Mouse (Mus musculus): Measurements from ENCODE around the gene Hspa1l. TPM values are rescaled to one million over a fixed set of nuclear protein-coding genes. Genes with fewer than 3 reads are reported as not detected.
"Not testable (repeated sequence)": the region's sequence is repeated elsewhere in the genome, so short reads cannot be mapped to it uniquely, and the experiment has no call there.

Hspa1l gene
- polyA plus RNA-seq, 1 experiment: 0.58 TPM

- Histone ChIP-seq H3K4me3 (ENCODE audit: insufficient read depth, low read depth, low read length) (peak within 1 kb of the TSS; percentile 68), H3K27ac (ENCODE audit: insufficient read depth, low read depth, low read length) (peak within 1 kb of the TSS; percentile 98)
- TF ChIP-seq POLR2A (IDR thresholded peaks at IDR 0.05; ENCODE audit: low read depth, low read length): peak; percentile 51
- not testable (repeated sequence) for H3K36me3 ChIP-seq (ENCODE audit: control insufficient read depth, insufficient read depth, low read length); H3K4me1 ChIP-seq (ENCODE audit: control insufficient read depth, insufficient read depth, low read length); H3K27me3 ChIP-seq (replicated peaks; ENCODE audit: control insufficient read depth, insufficient read depth, low read length)
- peak; percentile 96 for DNase-seq
- WGBS: under 1% methylated on average over 29 of the region's 32 CpGs
Observed at GRCm38 (mm10) chr17:34959130-34959778, 13.2 kb upstream of the Hspa1l start, which contains the start of gene Hspa1b. Gene Hspa1b, minus strand, starts transcription at chr17:34959238.

DNA sequence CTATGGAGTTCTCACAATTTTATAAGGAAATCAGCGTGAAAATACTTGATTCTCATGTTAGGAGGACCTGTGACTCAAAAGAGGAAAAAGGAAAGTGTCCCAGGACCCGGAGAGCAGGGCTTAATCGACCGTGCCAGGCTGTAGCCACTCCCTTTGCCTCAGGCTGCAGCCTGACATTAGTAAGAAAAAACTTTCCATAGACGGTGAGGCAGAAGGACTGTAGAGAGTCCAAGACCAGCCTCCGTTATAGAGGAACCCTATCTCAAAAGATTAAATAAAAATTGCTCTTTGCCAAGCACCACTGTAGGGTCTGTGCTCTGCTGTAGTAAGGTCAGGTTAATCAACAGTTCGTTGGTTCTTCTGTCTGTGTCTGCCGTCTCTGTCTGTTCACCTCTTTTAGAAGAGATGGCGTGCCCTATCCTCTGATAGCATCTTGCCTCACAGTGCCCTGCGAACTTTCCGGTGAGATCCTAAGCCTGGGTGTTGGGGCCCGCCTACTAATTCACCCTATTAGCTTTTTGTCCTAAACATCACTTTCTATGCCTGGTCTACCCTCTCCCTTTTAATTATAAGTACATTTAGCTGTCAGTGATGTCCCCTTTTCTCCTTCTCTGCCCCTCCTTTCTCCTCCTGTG, 12.5 kb upstream of the Hspa1l start:
- peak overlapping the region; percentile 24 for H3K4me3 ChIP-seq (ENCODE audit: insufficient read depth, low read depth, low read length)
- peaks cover 6% of the 10 kb centered on the region; the same call in 1 of the 2 replicates for H3K4me1 ChIP-seq (ENCODE audit: control insufficient read depth, insufficient read depth, low read length)
- DNase-seq: peak; percentile 84
- TF ChIP-seq CTCF (conservative IDR thresholded peaks at IDR 0.05; ENCODE audit: insufficient read depth, insufficient read length, low read depth, low read length): no peak
- no peak for TF ChIP-seq POLR2A (IDR thresholded peaks at IDR 0.05; ENCODE audit: low read depth, low read length)
- 7% methylated on average over 12 of the region's 12 CpGs for WGBS
- H3K27ac ChIP-seq (ENCODE audit: insufficient read depth, low read depth, low read length): peak overlapping the region; percentile 98
- no peaks in the 10 kb centered on the region for H3K27me3 ChIP-seq (replicated peaks; ENCODE audit: control insufficient read depth, insufficient read depth, low read length)
- H3K36me3 ChIP-seq (ENCODE audit: control insufficient read depth, insufficient read depth, low read length): no peaks in the 10 kb centered on the region

GRCm38 (mm10) chr17:34960702-34961493, 11.6 kb upstream of the Hspa1l start:
- Histone ChIP-seq H3K4me1 (ENCODE audit: control insufficient read depth, insufficient read depth, low read length) (peaks cover 9% of the 10 kb centered on the region; the same call in 1 of the 2 replicates), H3K4me3 (ENCODE audit: insufficient read depth, low read depth, low read length) (no peak overlapping the region), H3K36me3 (ENCODE audit: control insufficient read depth, insufficient read depth, low read length) (no peaks in the 10 kb centered on the region), H3K27me3 (replicated peaks; ENCODE audit: control insufficient read depth, insufficient read depth, low read length) (no peaks in the 10 kb centered on the region), H3K27ac (ENCODE audit: insufficient read depth, low read depth, low read length) (peak overlapping the region; percentile 83; the same call in 1 of the 2 replicates)
- peak; percentile 60 for DNase-seq
- TF ChIP-seq POLR2A (IDR thresholded peaks at IDR 0.05; ENCODE audit: low read depth, low read length) (no peak), CTCF (conservative IDR thresholded peaks at IDR 0.05; ENCODE audit: insufficient read depth, insufficient read length, low read depth, low read length) (no peak)

DNA sequence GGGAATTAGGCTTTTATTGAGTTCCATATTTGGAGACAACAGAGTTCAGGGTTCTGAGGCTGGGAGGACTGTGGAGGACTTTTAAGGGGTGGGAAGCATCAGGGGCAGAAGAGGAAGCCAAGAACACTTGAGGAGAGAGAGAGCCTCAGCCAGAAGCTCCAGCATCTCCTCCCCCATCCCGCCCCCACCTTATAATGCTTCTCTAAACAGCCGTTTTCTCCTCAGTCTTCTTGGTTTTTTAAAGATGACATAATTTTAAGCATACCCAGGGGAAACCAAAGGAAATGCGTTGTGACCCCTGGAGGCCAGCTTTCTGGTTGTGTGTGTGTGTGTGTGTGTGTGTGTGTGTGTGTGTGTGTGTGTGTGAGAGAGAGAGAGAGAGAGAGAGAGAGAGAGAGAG, 10.4 kb upstream of the Hspa1l start:
- Histone ChIP-seq H3K4me3 (ENCODE audit: insufficient read depth, low read depth, low read length) (no peak overlapping the region), H3K27ac (ENCODE audit: insufficient read depth, low read depth, low read length) (peak overlapping the region; percentile 83), H3K27me3 (replicated peaks; ENCODE audit: control insufficient read depth, insufficient read depth, low read length) (no peaks in the 10 kb centered on the region), H3K4me1 (ENCODE audit: control insufficient read depth, insufficient read depth, low read length) (peaks cover 9% of the 10 kb centered on the region; the same call in 1 of the 2 replicates), H3K36me3 (ENCODE audit: control insufficient read depth, insufficient read depth, low read length) (no peaks in the 10 kb centered on the region)
- 45% methylated on average over 3 of the region's 3 CpGs for WGBS
- TF ChIP-seq CTCF (conservative IDR thresholded peaks at IDR 0.05; ENCODE audit: insufficient read depth, insufficient read length, low read depth, low read length): no peak
- TF ChIP-seq POLR2A (IDR thresholded peaks at IDR 0.05; ENCODE audit: low read depth, low read length): no peak
- DNase-seq: no peak

- Histone ChIP-seq H3K4me1 (ENCODE audit: control insufficient read depth, insufficient read depth, low read length) (peaks cover 9% of the 10 kb centered on the region; the same call in 1 of the 2 replicates), H3K27me3 (replicated peaks; ENCODE audit: control insufficient read depth, insufficient read depth, low read length) (no peaks in the 10 kb centered on the region), H3K36me3 (ENCODE audit: control insufficient read depth, insufficient read depth, low read length) (no peaks in the 10 kb centered on the region), H3K27ac (ENCODE audit: insufficient read depth, low read depth, low read length) (0 out of 2 replicates have a peak overlapping the region, but pooled peaks have one; percentile 39), H3K4me3 (ENCODE audit: insufficient read depth, low read depth, low read length) (no peak overlapping the region)
- DNase-seq: no peak
- 82% methylated on average over 1 of the region's 1 CpGs for WGBS
- TF ChIP-seq POLR2A (IDR thresholded peaks at IDR 0.05; ENCODE audit: low read depth, low read length) (no peak), CTCF (conservative IDR thresholded peaks at IDR 0.05; ENCODE audit: insufficient read depth, insufficient read length, low read depth, low read length) (no peak)
Observed at GRCm38 (mm10) chr17:34962841-34963240, 9.7 kb upstream of the Hspa1l start.

DNA sequence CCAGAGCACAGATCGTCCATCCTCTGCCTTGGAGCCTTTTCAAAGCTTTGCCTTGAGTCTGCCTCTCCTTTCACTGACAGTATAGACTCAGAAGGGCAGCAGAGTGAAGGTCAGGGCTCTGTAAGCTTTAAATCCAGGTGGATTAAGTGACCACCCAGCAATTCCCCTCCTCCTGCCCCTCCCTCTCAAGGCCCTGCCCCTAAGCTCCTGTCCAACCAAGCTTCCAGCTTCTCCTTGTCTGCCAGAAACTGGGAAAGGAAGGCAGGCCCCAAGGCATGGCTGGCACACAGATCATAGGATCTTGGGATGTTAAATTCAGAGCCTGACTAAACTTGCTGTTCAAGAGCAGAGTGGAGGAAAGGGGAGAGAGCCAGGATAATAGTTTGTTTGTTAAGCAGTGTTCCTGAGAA, 7.9 kb upstream of the Hspa1l start:
- 42% methylated on average over 1 of the region's 1 CpGs for WGBS
- DNase-seq: peak; percentile 75
- H3K27ac ChIP-seq (ENCODE audit: insufficient read depth, low read depth, low read length): peak overlapping the region; percentile 85

More for the DNA sequence above, 7.9 kb upstream of the Hspa1l start:
- no peak for TF ChIP-seq POLR2A (IDR thresholded peaks at IDR 0.05; ENCODE audit: low read depth, low read length)
- no peak for TF ChIP-seq CTCF (conservative IDR thresholded peaks at IDR 0.05; ENCODE audit: insufficient read depth, insufficient read length, low read depth, low read length)
- Histone ChIP-seq H3K27me3 (replicated peaks; ENCODE audit: control insufficient read depth, insufficient read depth, low read length) (no peaks in the 10 kb centered on the region), H3K36me3 (ENCODE audit: control insufficient read depth, insufficient read depth, low read length) (no peaks in the 10 kb centered on the region), H3K4me3 (ENCODE audit: insufficient read depth, low read depth, low read length) (no peak overlapping the region), H3K4me1 (ENCODE audit: control insufficient read depth, insufficient read depth, low read length) (peaks cover 9% of the 10 kb centered on the region; the same call in 1 of the 2 replicates)

Data from kidney, adult 2 months (tissue).